Mouse (Mus musculus): ENCODE results near the gene Timm44. TPM values are rescaled to one million over a fixed set of nuclear protein-coding genes. Genes with fewer than 3 reads are reported as not detected.

The Timm44 gene
- polyA plus RNA-seq, 1 experiment from 2014 or later, result 85.0 TPM

GRCm38 (mm10) chr8:4319573-4319872 lies 43.8 kb upstream of the Timm44 start:
- Histone ChIP-seq H3K27ac (replicated peaks in 1 of 2; ENCODE audit: control insufficient read depth in 1 of 2, insufficient read depth in 1 of 2, low read depth in 2 of 2, low read length in 2 of 2) (no peak overlapping the region), H3K9ac (ENCODE audit: low read length) (no peak overlapping the region), H3K36me3 (ENCODE audit: control insufficient read depth, insufficient read depth, low read length) (peaks cover 32% of the 10 kb centered on the region), H3K27me3 (ENCODE audit: control insufficient read depth, insufficient read depth, low read length) (no peaks in the 10 kb centered on the region), H3K4me1 (ENCODE audit: control insufficient read depth in 2 of 2, insufficient read depth in 2 of 2, low read length in 2 of 2) (peaks cover 6 to 44% of the 10 kb centered on the region in 2 experiments), H3K4me3 (ENCODE audit: control insufficient read depth in 1 of 2, insufficient read depth in 1 of 2, low read depth in 1 of 2, low read length in 2 of 2) (no peak overlapping the region), H3K4me2 (ENCODE audit: low read length) (no peak overlapping the region), H3K9me3 (ENCODE audit: control insufficient read depth, low read length) (no peaks in the 10 kb centered on the region)
- 98% methylated on average over 11 of the region's 11 CpGs for WGBS
- no peak for ATAC-seq (ENCODE audit: insufficient number of reproducible peaks, insufficient read depth, low FRiP score, low read depth)

GRCm38 (mm10) chr8:4318796-4319572 lies 43.3 kb upstream of the Timm44 start:
- no peaks in the 10 kb centered on the region for H3K9me3 ChIP-seq (ENCODE audit: control insufficient read depth, low read length)
- H3K4me3 ChIP-seq (ENCODE audit: control insufficient read depth in 1 of 2, insufficient read depth in 1 of 2, low read depth in 1 of 2, low read length in 2 of 2), result no peak overlapping the region
- no peak overlapping the region for H3K4me2 ChIP-seq (ENCODE audit: low read length)
- H3K27ac ChIP-seq (replicated peaks in 1 of 2; ENCODE audit: control insufficient read depth in 1 of 2, insufficient read depth in 1 of 2, low read depth in 2 of 2, low read length in 2 of 2), result no peak overlapping the region
- 72% methylated on average over 2 of the region's 2 CpGs for WGBS
- no peak for ATAC-seq (ENCODE audit: insufficient number of reproducible peaks, insufficient read depth, low FRiP score, low read depth)
- no peak overlapping the region for H3K9ac ChIP-seq (ENCODE audit: low read length)
- H3K36me3 ChIP-seq (ENCODE audit: control insufficient read depth, insufficient read depth, low read length), result peaks cover 32% of the 10 kb centered on the region
- peaks cover 6 to 48% of the 10 kb centered on the region in 2 experiments for H3K4me1 ChIP-seq (ENCODE audit: control insufficient read depth in 2 of 2, insufficient read depth in 2 of 2, low read length in 2 of 2)
- H3K27me3 ChIP-seq (ENCODE audit: control insufficient read depth, insufficient read depth, low read length), result no peaks in the 10 kb centered on the region

- ATAC-seq (ENCODE audit: insufficient number of reproducible peaks, insufficient read depth, low FRiP score, low read depth), result no peak
- Histone ChIP-seq H3K9ac (ENCODE audit: low read length) (no peak overlapping the region), H3K27ac (replicated peaks in 1 of 2; ENCODE audit: control insufficient read depth in 1 of 2, insufficient read depth in 1 of 2, low read depth in 2 of 2, low read length in 2 of 2) (no peak overlapping the region), H3K9me3 (ENCODE audit: control insufficient read depth, low read length) (no peaks in the 10 kb centered on the region), H3K27me3 (ENCODE audit: control insufficient read depth, insufficient read depth, low read length) (no peaks in the 10 kb centered on the region), H3K4me2 (ENCODE audit: low read length) (no peak overlapping the region), H3K36me3 (ENCODE audit: control insufficient read depth, insufficient read depth, low read length) (peaks cover 32% of the 10 kb centered on the region), H3K4me3 (ENCODE audit: control insufficient read depth in 1 of 2, insufficient read depth in 1 of 2, low read depth in 1 of 2, low read length in 2 of 2) (no peak overlapping the region), H3K4me1 (ENCODE audit: control insufficient read depth in 2 of 2, insufficient read depth in 2 of 2, low read length in 2 of 2) (peaks cover 5 to 40% of the 10 kb centered on the region in 2 experiments)
- WGBS, result 91% methylated on average over 5 of the region's 5 CpGs
Observed at GRCm38 (mm10) chr8:4318124-4318523, 42.4 kb upstream of the Timm44 start.

DNA sequence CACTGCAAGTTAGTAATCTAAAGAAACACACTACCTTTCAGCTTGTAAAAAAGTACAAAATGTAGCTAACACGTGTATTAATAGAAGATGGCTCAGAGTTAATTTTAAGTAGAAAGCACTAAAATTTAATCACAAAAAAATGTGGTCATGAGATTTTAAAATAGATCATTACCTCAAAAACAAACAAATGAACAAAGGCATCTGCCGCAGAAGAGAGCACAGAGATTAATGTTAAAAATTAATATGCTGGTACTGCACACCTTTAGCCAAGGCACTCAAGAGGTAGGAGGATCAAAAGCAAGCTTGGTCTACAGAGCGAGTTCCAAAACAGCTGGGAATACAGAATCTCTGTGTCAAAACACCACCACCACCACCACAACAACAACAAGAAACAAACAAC lies 39.1 kb upstream of the Timm44 start:
- Histone ChIP-seq H3K9me3 (ENCODE audit: control insufficient read depth, low read length) (no peaks in the 10 kb centered on the region), H3K36me3 (ENCODE audit: control insufficient read depth, insufficient read depth, low read length) (peaks cover 27% of the 10 kb centered on the region), H3K27me3 (ENCODE audit: control insufficient read depth, insufficient read depth, low read length) (no peaks in the 10 kb centered on the region), H3K9ac (ENCODE audit: low read length) (no peak overlapping the region), H3K4me3 (ENCODE audit: control insufficient read depth in 1 of 2, insufficient read depth in 1 of 2, low read depth in 1 of 2, low read length in 2 of 2) (no peak overlapping the region), H3K4me1 (ENCODE audit: control insufficient read depth in 2 of 2, insufficient read depth in 2 of 2, low read length in 2 of 2) (peaks cover 0 to 7% of the 10 kb centered on the region in 2 experiments; a peak in 1 of 4 replicates), H3K27ac (replicated peaks in 1 of 2; ENCODE audit: control insufficient read depth in 1 of 2, insufficient read depth in 1 of 2, low read depth in 2 of 2, low read length in 2 of 2) (no peak overlapping the region), H3K4me2 (ENCODE audit: low read length) (no peak overlapping the region)
- no peak for ATAC-seq (ENCODE audit: insufficient number of reproducible peaks, insufficient read depth, low FRiP score, low read depth)
- 92% methylated on average over 3 of the region's 3 CpGs for WGBS

GRCm38 (mm10) chr8:4313254-4314124 lies 37.8 kb upstream of the Timm44 start:
- no peak overlapping the region for H3K4me2 ChIP-seq (ENCODE audit: low read length)
- no peaks in the 10 kb centered on the region for H3K9me3 ChIP-seq (ENCODE audit: control insufficient read depth, low read length)
- H3K4me1 ChIP-seq (ENCODE audit: control insufficient read depth in 2 of 2, insufficient read depth in 2 of 2, low read length in 2 of 2), result 0 out of 4 replicates have a peak, but pooled peaks cover 0 to 6% of the 10 kb centered on the region in 2 experiments
- ATAC-seq (ENCODE audit: insufficient number of reproducible peaks, insufficient read depth, low FRiP score, low read depth), result no peak
- H3K27ac ChIP-seq (replicated peaks in 1 of 2; ENCODE audit: control insufficient read depth in 1 of 2, insufficient read depth in 1 of 2, low read depth in 2 of 2, low read length in 2 of 2), result no peak overlapping the region
- no peak overlapping the region for H3K4me3 ChIP-seq (ENCODE audit: control insufficient read depth in 1 of 2, insufficient read depth in 1 of 2, low read depth in 1 of 2, low read length in 2 of 2)
- H3K36me3 ChIP-seq (ENCODE audit: control insufficient read depth, insufficient read depth, low read length), result peaks cover 37% of the 10 kb centered on the region
- H3K27me3 ChIP-seq (ENCODE audit: control insufficient read depth, insufficient read depth, low read length), result no peaks in the 10 kb centered on the region
- 71% methylated on average over 3 of the region's 3 CpGs for WGBS
- H3K9ac ChIP-seq (ENCODE audit: low read length), result no peak overlapping the region

GRCm38 (mm10) chr8:4312104-4312503 lies 36.4 kb upstream of the Timm44 start:
- no peak overlapping the region for H3K4me3 ChIP-seq (ENCODE audit: control insufficient read depth in 1 of 2, insufficient read depth in 1 of 2, low read depth in 1 of 2, low read length in 2 of 2)
- no peak overlapping the region for H3K27ac ChIP-seq (replicated peaks in 1 of 2; ENCODE audit: control insufficient read depth in 1 of 2, insufficient read depth in 1 of 2, low read depth in 2 of 2, low read length in 2 of 2)
- no peak for ATAC-seq (ENCODE audit: insufficient number of reproducible peaks, insufficient read depth, low FRiP score, low read depth)
- H3K9me3 ChIP-seq (ENCODE audit: control insufficient read depth, low read length), result no peaks in the 10 kb centered on the region
- 0 out of 4 replicates have a peak, but pooled peaks cover 0 to 6% of the 10 kb centered on the region in 2 experiments for H3K4me1 ChIP-seq (ENCODE audit: control insufficient read depth in 2 of 2, insufficient read depth in 2 of 2, low read length in 2 of 2)
- no peaks in the 10 kb centered on the region for H3K27me3 ChIP-seq (ENCODE audit: control insufficient read depth, insufficient read depth, low read length)
- peaks cover 50% of the 10 kb centered on the region for H3K36me3 ChIP-seq (ENCODE audit: control insufficient read depth, insufficient read depth, low read length)
- H3K9ac ChIP-seq (ENCODE audit: low read length), result no peak overlapping the region
- H3K4me2 ChIP-seq (ENCODE audit: low read length), result no peak overlapping the region

- 85% methylated on average over 2 of the region's 2 CpGs for WGBS
- H3K4me2 ChIP-seq (ENCODE audit: low read length), result no peak overlapping the region
- no peaks in the 10 kb centered on the region for H3K9me3 ChIP-seq (ENCODE audit: control insufficient read depth, low read length)
- H3K4me1 ChIP-seq (ENCODE audit: control insufficient read depth in 2 of 2, insufficient read depth in 2 of 2, low read length in 2 of 2), result no peaks in the 10 kb centered on the region; a peak in 1 of 4 replicates
- H3K4me3 ChIP-seq (ENCODE audit: control insufficient read depth in 1 of 2, insufficient read depth in 1 of 2, low read depth in 1 of 2, low read length in 2 of 2), result no peak overlapping the region
- no peak overlapping the region for H3K27ac ChIP-seq (replicated peaks in 1 of 2; ENCODE audit: control insufficient read depth in 1 of 2, insufficient read depth in 1 of 2, low read depth in 2 of 2, low read length in 2 of 2)
- no peak overlapping the region for H3K9ac ChIP-seq (ENCODE audit: low read length)
- ATAC-seq (ENCODE audit: insufficient number of reproducible peaks, insufficient read depth, low FRiP score, low read depth), result no peak
- H3K36me3 ChIP-seq (ENCODE audit: control insufficient read depth, insufficient read depth, low read length), result peaks cover 98% of the 10 kb centered on the region
- H3K27me3 ChIP-seq (ENCODE audit: control insufficient read depth, insufficient read depth, low read length), result no peaks in the 10 kb centered on the region
Observed at GRCm38 (mm10) chr8:4305838-4306237, 30.1 kb upstream of the Timm44 start.
